ENCODE assay signal across 14 mouse cellular contexts in genomic region chr5:87538111-87538510, GRCm38 (mm10). TPM values are rescaled to one million over a fixed set of nuclear protein-coding genes. Genes with fewer than 3 reads are reported as not detected.
"Had no signal": no experiment of that assay in that cellular context is flagged by ENCODE, and none has a peak within 500 bp of the region (broad histone marks: within the 10 kb centered on the region; RNA-seq: fewer than 3 reads in every experiment).

TSS of gene Sult1b1 (minus strand) at chr5:87538195.

- H3K27ac ChIP-seq: hindbrain, embryonic 15.5 days; limb, embryonic 15.5 days; midbrain, embryonic 13.5 days had no signal

- H3K36me3 ChIP-seq: hindbrain, embryonic 15.5 days; limb, embryonic 15.5 days; midbrain, embryonic 13.5 days had no signal

- H3K9ac ChIP-seq: hindbrain, embryonic 15.5 days; limb, embryonic 15.5 days; midbrain, embryonic 13.5 days had no signal

- ATAC-seq: inflammation-experienced regulatory T-cells, adult 6 months; lung, postnatal 0 days; midbrain, embryonic 13.5 days had no signal

- DNase-seq: kidney, adult 9 months; lung, adult 2 months; lung, postnatal 36 days; right cerebral cortex, postnatal 25 days; thymus, postnatal 36 days had no signal

- H3K4me2 ChIP-seq: hindbrain, embryonic 15.5 days; limb, embryonic 15.5 days; midbrain, embryonic 13.5 days had no signal

- H3K27me3 ChIP-seq: hindbrain, embryonic 15.5 days; limb, embryonic 15.5 days; midbrain, embryonic 13.5 days had no signal

- H3K9me3 ChIP-seq: hindbrain, embryonic 15.5 days; limb, embryonic 15.5 days; midbrain, embryonic 13.5 days had no signal

- H3K4me1 ChIP-seq: hindbrain, embryonic 15.5 days; limb, embryonic 15.5 days; midbrain, embryonic 13.5 days had no signal

- H3K4me3 ChIP-seq: hindbrain, embryonic 15.5 days; limb, embryonic 15.5 days; midbrain, embryonic 13.5 days had no signal

RNA-seq across cellular contexts. Expression of gene Sult1b1, which starts in this region (rescaled TPM):
- polyA plus RNA-seq: hindbrain, embryonic 15.5 days; inflammation-experienced regulatory T-cells, adult 6 months; limb, embryonic 11.5 days; limb, embryonic 15.5 days; lung, adult 2 months; lung, postnatal 0 days; midbrain, embryonic 13.5 days; midbrain, postnatal 0 days; neural tube, embryonic 14.5 days; thymus, postnatal 0 days had no signal
